Mouse (Mus musculus) forebrain, embryonic 11.5 days (tissue): ENCODE results near the gene Afmid. TPM values are rescaled to one million over a fixed set of nuclear protein-coding genes. Genes with fewer than 3 reads are reported as not detected.

Source experiments
- ATAC-seq: fragments of 200-750 bp; cut with Nextera tagmentation; replicated peaks from 2 replicates; pipeline ENCODE4 v1.8.0; 2017; ENCODE audit warnings: moderate TSS enrichment; ENCODE audit not compliant: low FRiP score
- DNase-seq: peaks from one replicate; pipeline ENCODE4 v3.0.0-alpha.2; 2017; ENCODE audit warnings: low spot score
- H3K27ac ChIP-seq: fragments of 300-500 bp; sonication (generic); 2 replicates; pipeline ENCODE4 v1.5.1; 2014; ENCODE audit warnings: low read depth, low read length
- H3K27me3 ChIP-seq: fragments of 300-500 bp; sonication (generic); 2 replicates; pipeline ENCODE4 v1.6.1; 2014; ENCODE audit warnings: mild to moderate bottlenecking, low read length, mixed read lengths; ENCODE audit not compliant: control insufficient read depth, insufficient read depth
- H3K36me3 ChIP-seq: fragments of 300-500 bp; sonication (generic); 2 replicates; pipeline ENCODE4 v1.6.1; 2014; ENCODE audit warnings: mild to moderate bottlenecking, low read length, moderate library complexity, mixed read lengths; ENCODE audit not compliant: control insufficient read depth, insufficient read depth
- H3K4me1 ChIP-seq: fragments of 300-500 bp; sonication (generic); replicated peaks from 2 replicates; pipeline ENCODE4 v1.6.1; 2014; ENCODE audit warnings: low read length, mixed read lengths; ENCODE audit not compliant: control insufficient read depth, insufficient read depth
- H3K4me2 ChIP-seq: fragments of 300-500 bp; sonication (generic); 2 replicates; pipeline ENCODE4 v1.6.1; 2014; ENCODE audit warnings: low read depth, mild to moderate bottlenecking, low read length, moderate library complexity, mixed read lengths; ENCODE audit not compliant: severe bottlenecking
- H3K4me3 ChIP-seq: fragments of 300-500 bp; sonication (generic); 2 replicates; pipeline ENCODE4 v1.5.1; 2014; ENCODE audit warnings: low read depth, low read length
- H3K9ac ChIP-seq: fragments of 300-500 bp; sonication (generic); 2 replicates; pipeline ENCODE4 v1.6.1; 2014; ENCODE audit warnings: low read length
- H3K9me3 ChIP-seq: fragments of 300-500 bp; sonication (generic); 2 replicates; pipeline ENCODE4 v1.6.1; 2016; ENCODE audit warnings: low read length, mixed read lengths; ENCODE audit not compliant: control insufficient read depth
- WGBS: fragments of 180-500 bp; shearing (Covaris S2); extraction: QIAGEN DNeasy Blood & Tissue Kit; methylation state at CpG from one replicate; pipeline ENCODE4 v1.1.7; 2014; 5-methylcytosine and 5-hydroxymethylcytosine counted together
- polyA plus RNA-seq: library from polyadenylated mRNA; unstranded; fragments of >200 nt; fragmentation: Nextera tagmentation; extraction: Ambion mirVana; gene quantifications from 2 replicates; pipeline ENCODE4 v1.2.1, GENCODE M21; 2014

The Afmid gene
- polyA plus RNA-seq, 1 experiment from 2014 or later, result 6.0 TPM

DNA sequence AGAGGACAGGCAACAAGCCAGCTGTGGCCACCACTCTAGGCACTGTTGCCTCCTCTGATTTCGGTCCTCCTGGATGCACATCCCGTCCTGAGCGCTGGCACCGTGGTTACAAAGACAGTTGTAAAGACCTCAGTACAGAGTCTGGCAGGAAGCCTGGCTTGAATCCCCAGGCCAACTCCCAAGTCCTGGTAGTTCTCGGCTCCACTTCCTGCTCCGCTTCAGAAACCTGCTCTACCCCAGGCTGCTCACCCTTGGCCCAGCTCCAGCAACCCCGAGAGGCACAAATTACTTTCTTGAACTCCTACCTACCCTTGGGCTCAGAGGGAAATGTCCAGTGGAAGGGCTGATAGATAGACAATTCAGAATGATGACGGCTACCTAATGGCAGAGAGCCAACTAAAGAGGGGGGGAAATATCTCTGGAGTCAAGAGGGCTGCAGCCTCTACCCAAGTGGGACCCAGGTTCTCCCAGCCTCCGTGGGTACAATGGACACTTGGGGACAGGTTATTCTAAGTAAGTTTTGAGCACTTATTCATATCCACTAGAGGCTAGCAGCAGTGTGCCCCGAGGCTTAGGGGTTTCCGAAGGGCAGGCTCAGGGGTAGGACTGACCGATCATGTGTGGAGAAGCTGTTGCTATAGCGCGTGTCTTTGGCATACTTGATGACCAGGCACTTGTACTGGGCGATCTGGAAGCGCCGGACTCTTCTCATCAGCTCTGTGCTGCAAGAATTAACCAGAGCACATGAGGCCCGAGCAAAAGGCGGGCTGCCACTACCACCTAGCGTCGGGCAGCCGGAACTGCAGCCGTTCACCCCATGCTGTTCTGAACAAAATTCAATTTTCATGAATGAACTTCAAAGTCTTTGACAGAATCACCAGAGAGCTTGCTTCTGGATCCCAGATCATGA, 1.4 kb upstream of the Afmid start:
- Histone ChIP-seq H3K4me2 (peak overlapping the region; percentile 64), H3K4me1 (peaks cover 14% of the 10 kb centered on the region), H3K4me3 (peak overlapping the region; percentile 45), H3K27ac (peak overlapping the region; percentile 82; the same call in 1 of the 2 replicates), H3K36me3 (peaks cover 7% of the 10 kb centered on the region; the same call in 1 of the 2 replicates), H3K27me3 (no peaks in the 10 kb centered on the region), H3K9me3 (no peaks in the 10 kb centered on the region), H3K9ac (peak overlapping the region; percentile 79)
- 28% methylated on average over 23 of the region's 23 CpGs for WGBS
- peak; percentile 92 for DNase-seq
- ATAC-seq, result peak; percentile 64; the same call in 1 of the 2 replicates

GRCm38 (mm10) chr11:117826164-117826563, 440 bp downstream of the Afmid start:
- ATAC-seq, result peak; percentile 54
- Histone ChIP-seq H3K9ac (peak overlapping the region; percentile 79), H3K36me3 (peaks cover 2% of the 10 kb centered on the region; the same call in 1 of the 2 replicates), H3K4me3 (peak overlapping the region; percentile 45), H3K27me3 (no peaks in the 10 kb centered on the region), H3K9me3 (no peaks in the 10 kb centered on the region), H3K27ac (peak overlapping the region; percentile 82), H3K4me2 (peak overlapping the region; percentile 64), H3K4me1 (peaks cover 14% of the 10 kb centered on the region)
- peak; percentile 66 for DNase-seq
- WGBS, result 4% methylated on average over 5 of the region's 5 CpGs

- Histone ChIP-seq H3K9me3 (no peaks in the 10 kb centered on the region), H3K4me3 (no peak overlapping the region), H3K9ac (0 out of 2 replicates have a peak overlapping the region, but pooled peaks have one; percentile 18), H3K27ac (no peak overlapping the region), H3K36me3 (peaks cover 2% of the 10 kb centered on the region; the same call in 1 of the 2 replicates), H3K4me1 (peaks cover 14% of the 10 kb centered on the region), H3K4me2 (0 out of 2 replicates have a peak overlapping the region, but pooled peaks have one; percentile 64), H3K27me3 (no peaks in the 10 kb centered on the region)
- ATAC-seq (no peak), DNase-seq (no peak)
- WGBS, result 77% methylated on average over 8 of the region's 8 CpGs
These were observed 1.2 kb downstream of the Afmid start for GRCm38 (mm10) chr11:117826916-117827315.

DNA sequence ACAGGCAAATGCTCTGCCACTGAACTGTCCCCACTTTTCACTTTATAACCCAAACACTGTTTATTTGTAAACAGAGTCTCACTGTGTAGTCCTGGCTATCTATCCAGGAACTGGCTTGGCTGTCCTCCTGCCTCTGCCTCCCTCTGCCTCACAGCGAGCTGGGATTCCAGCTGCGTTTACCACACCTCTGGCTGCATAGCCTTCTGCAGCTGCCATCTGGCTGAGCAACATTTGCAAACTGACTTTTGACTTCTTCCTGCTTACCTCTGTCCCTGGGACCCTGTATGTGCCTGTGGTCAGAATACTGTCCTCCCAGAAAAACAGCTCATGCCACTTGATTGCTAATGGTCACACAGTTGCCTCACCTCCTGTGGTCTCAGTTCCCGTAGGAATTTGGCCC, 1.7 kb downstream of the Afmid start:
- Histone ChIP-seq H3K27me3 (no peaks in the 10 kb centered on the region), H3K9me3 (no peaks in the 10 kb centered on the region), H3K4me2 (no peak overlapping the region), H3K4me3 (no peak overlapping the region), H3K27ac (no peak overlapping the region), H3K36me3 (peaks cover 2% of the 10 kb centered on the region; the same call in 1 of the 2 replicates), H3K4me1 (peaks cover 14% of the 10 kb centered on the region), H3K9ac (no peak overlapping the region)
- ATAC-seq (no peak), DNase-seq (no peak)
- 72% methylated on average over 3 of the region's 3 CpGs for WGBS

DNA sequence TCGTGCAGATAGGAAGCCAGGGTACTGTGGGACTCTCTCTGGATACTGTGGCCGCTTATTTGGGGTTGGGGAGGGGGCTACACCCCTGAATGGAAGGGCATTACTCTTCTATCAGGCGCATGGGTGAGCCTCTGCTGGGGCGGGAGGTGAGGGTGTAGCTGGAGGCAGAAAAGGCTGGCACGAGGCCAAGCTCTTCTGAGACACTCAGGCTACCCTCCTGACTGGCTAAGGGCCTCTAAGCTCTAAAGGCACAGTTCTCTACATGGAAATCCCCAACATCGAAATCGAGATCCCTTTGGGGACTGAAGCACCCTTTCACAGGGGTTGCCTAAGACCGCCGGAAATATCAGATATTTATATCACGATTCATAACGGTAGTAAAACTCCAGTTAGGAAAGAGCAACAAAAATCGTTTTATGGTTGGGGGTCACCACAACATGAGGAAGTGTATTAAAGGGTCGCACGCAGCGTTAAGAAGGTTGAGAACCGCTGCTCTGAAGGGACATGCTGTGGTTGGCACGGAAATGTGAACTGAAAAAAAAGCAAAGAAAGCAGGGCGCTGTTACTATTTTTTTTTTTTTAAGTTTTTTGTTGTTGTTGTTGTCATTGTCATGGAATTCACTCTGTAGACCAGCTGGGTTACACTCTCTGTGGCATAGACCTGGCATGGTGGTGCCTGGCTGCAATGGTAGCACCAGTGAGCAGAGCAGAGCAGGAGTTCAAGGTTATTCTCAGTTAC, 2.6 kb downstream of the Afmid start:
- Histone ChIP-seq H3K4me3 (no peak overlapping the region), H3K4me2 (no peak overlapping the region), H3K27ac (no peak overlapping the region), H3K9ac (peak overlapping the region; percentile 6; the same call in 1 of the 2 replicates), H3K9me3 (no peaks in the 10 kb centered on the region), H3K4me1 (peaks cover 14% of the 10 kb centered on the region), H3K27me3 (no peaks in the 10 kb centered on the region), H3K36me3 (no peaks in the 10 kb centered on the region)
- DNase-seq, result no peak
- WGBS, result 84% methylated on average over 18 of the region's 18 CpGs
- no peak for ATAC-seq

GRCm38 (mm10) chr11:117828888-117829604, 3.3 kb downstream of the Afmid start:
- Histone ChIP-seq H3K9me3 (no peaks in the 10 kb centered on the region), H3K27me3 (no peaks in the 10 kb centered on the region), H3K9ac (no peak overlapping the region), H3K36me3 (no peaks in the 10 kb centered on the region), H3K4me3 (no peak overlapping the region), H3K4me2 (no peak overlapping the region), H3K27ac (no peak overlapping the region), H3K4me1 (peaks cover 12% of the 10 kb centered on the region)
- DNase-seq (no peak), ATAC-seq (no peak)
- 63% methylated on average over 9 of the region's 9 CpGs for WGBS

DNA sequence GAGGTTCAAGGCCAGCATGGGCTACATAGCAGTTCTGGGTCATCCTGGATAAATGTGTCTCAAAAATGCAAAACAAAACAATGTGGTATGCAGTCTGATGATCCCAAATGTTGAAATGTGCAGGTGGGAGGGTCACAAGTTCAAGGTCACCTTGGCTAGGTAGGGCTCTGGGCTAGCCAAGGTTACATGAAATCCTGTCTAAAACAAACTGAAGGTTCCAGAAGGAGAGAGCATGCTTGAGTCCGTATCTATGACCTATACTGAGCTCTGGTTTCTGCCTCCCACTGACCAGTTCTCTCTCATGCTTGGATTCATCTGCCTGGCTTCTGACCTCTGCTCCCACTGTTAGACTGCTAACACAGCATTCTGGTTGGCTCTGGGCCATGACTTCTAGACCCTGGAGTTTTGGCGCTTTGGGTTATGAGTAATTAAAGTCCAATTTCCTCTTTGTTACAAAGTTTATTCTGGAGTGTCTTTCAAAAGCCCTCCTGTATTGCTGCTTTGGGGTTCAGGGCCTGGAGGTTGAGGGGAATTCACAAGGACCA, 4.0 kb downstream of the Afmid start:
- H3K4me1 ChIP-seq, result peaks cover 8% of the 10 kb centered on the region
- no peak for ATAC-seq
- H3K4me3 ChIP-seq, result no peak overlapping the region

GRCm38 (mm10) chr11:117830401-117830800, 4.7 kb downstream of the Afmid start:
- no peak for ATAC-seq
- Histone ChIP-seq H3K9ac (no peak overlapping the region), H3K4me2 (no peak overlapping the region), H3K4me1 (peaks cover 8% of the 10 kb centered on the region), H3K9me3 (no peaks in the 10 kb centered on the region), H3K36me3 (no peaks in the 10 kb centered on the region), H3K4me3 (no peak overlapping the region), H3K27ac (no peak overlapping the region), H3K27me3 (no peaks in the 10 kb centered on the region)
- 88% methylated on average over 9 of the region's 9 CpGs for WGBS
- DNase-seq, result no peak

More for the DNA sequence above, 4.0 kb downstream of the Afmid start:
- Histone ChIP-seq H3K27me3 (no peaks in the 10 kb centered on the region), H3K9ac (no peak overlapping the region), H3K9me3 (no peaks in the 10 kb centered on the region), H3K36me3 (no peaks in the 10 kb centered on the region), H3K27ac (no peak overlapping the region), H3K4me2 (no peak overlapping the region)
- DNase-seq, result no peak
- WGBS, result 87% methylated on average over 2 of the region's 2 CpGs
